Mouse (Mus musculus): ENCODE data around the gene Cc2d2b. TPM values are rescaled to one million over a fixed set of nuclear protein-coding genes. Genes with fewer than 3 reads are reported as not detected.

Cc2d2b gene
- total and polyA plus RNA-seq, 3 experiments, result 0.27 to 6.1 (median 3.4) TPM

DNA sequence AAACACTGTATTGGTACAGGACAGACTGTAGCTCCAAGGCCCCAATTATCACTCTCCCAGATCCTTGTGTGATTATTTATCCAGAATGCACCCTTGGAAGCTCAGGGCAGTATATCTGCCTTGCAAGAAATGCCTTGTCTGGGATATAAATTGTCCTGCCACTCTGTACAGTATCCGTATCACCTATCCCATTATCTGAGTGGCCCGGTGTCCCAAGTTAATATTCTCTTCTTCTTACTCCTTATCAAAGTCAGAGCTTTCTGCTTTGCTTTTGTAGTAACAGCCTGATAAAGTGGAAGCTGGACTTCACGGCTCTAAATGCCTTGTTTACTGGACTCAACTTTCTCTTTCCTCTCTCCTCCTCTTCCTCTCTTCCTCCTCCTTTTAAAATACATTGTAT is 64.2 kb downstream of the Cc2d2b start:
- Histone ChIP-seq H3K9me3 (replicated peaks) (no peaks in the 10 kb centered on the region), H3K4me3 (ENCODE audit: low read depth, low read length) (peak overlapping the region; percentile 16; the same call in 1 of the 2 replicates), H3K4me1 (ENCODE audit: insufficient read depth, low read depth, low read length) (peaks cover 86% of the 10 kb centered on the region), H3K27me3 (ENCODE audit: insufficient read depth, low read length) (no peaks in the 10 kb centered on the region), H3K36me3 (replicated peaks) (no peaks in the 10 kb centered on the region)
- ATAC-seq (ENCODE audit: extremely low read depth, insufficient number of reproducible peaks, low FRiP score, poor library complexity, severe bottlenecking), result no peak
- DNase-seq (ENCODE audit: low spot score), result no peak
- TF ChIP-seq POLR2AphosphoS5 (IDR thresholded peaks at IDR 0.05; ENCODE audit: insufficient replicate concordance, low read depth, low read length) (no peak), GATA1 (IDR thresholded peaks at IDR 0.05; ENCODE audit: borderline replicate concordance, low read length) (no peak), CTCF (IDR thresholded peaks at IDR 0.05; ENCODE audit: low read depth, low read length) (no peak), GATA2 (IDR thresholded peaks at IDR 0.05; ENCODE audit: borderline replicate concordance, low read depth, low read length) (no peak), TAL1 (conservative IDR thresholded peaks at IDR 0.05; ENCODE audit: low read depth, low read length) (no peak)

DNA sequence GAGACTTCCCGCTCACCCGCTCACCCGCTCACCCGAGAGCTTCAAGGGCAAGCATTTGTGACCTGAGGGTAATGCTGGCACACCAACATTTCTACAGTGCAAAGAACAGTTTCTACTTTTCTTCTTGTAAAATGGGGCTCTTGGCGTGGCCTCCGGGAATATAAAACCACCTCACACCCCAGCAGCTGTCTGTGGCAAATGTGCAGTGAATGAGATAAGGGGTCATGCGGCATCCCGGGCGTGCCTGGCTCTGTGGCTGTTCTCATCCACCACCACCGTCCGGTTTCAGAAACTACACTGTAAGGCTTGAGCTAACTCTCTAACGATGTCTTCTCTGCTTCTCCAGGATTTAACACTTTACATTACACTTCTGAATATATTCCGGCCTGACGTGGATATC is 64.8 kb downstream of the Cc2d2b start:
- ATAC-seq (ENCODE audit: extremely low read depth, insufficient number of reproducible peaks, low FRiP score, poor library complexity, severe bottlenecking) (peak; percentile 89), DNase-seq (ENCODE audit: low spot score) (peak; percentile 70)
- TF ChIP-seq TAL1 (conservative IDR thresholded peaks at IDR 0.05; ENCODE audit: low read depth, low read length) (peak; percentile 97), GATA2 (IDR thresholded peaks at IDR 0.05; ENCODE audit: borderline replicate concordance, low read depth, low read length) (no peak)
- Histone ChIP-seq H3K36me3 (replicated peaks) (no peaks in the 10 kb centered on the region), H3K4me1 (ENCODE audit: insufficient read depth, low read depth, low read length) (peaks cover 86% of the 10 kb centered on the region), H3K4me3 (ENCODE audit: low read depth, low read length) (peak overlapping the region; percentile 56; the same call in 1 of the 2 replicates), H3K27me3 (ENCODE audit: insufficient read depth, low read length) (no peaks in the 10 kb centered on the region), H3K9me3 (replicated peaks) (no peaks in the 10 kb centered on the region)

DNA sequence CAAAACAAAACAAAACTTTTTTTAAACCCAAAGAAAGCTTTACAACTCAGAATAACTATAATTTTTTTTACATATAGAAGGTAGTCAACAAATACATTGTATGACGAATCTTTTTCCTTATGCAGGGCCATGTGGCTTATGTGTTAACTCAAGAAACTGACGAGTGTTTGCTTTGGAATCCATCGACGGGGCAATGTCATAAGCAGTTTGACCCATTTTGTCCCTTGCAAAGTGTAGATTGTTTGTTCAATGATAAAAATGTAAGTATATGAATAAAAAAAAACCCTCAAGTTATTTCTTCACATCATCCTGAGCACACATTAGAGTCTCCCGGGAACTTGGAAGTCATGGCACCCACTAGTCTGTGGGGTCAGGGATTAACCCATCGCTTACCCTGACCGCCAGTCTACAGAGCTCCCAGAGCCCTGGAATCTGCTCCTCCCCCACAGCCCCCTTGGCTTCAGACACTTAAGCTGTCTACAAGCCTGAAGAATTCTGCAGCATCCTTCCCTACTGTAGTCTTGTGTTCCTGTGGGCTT is 67.2 kb downstream of the Cc2d2b start:
- H3K27me3 ChIP-seq (ENCODE audit: insufficient read depth, low read length), result no peaks in the 10 kb centered on the region
- H3K4me1 ChIP-seq (ENCODE audit: insufficient read depth, low read depth, low read length), result peaks cover 89% of the 10 kb centered on the region
- no peak for ATAC-seq (ENCODE audit: extremely low read depth, insufficient number of reproducible peaks, low FRiP score, poor library complexity, severe bottlenecking)
- no peak for DNase-seq (ENCODE audit: low spot score)
- TF ChIP-seq TAL1 (conservative IDR thresholded peaks at IDR 0.05; ENCODE audit: low read depth, low read length) (no peak), GATA2 (IDR thresholded peaks at IDR 0.05; ENCODE audit: borderline replicate concordance, low read depth, low read length) (no peak), POLR2AphosphoS5 (IDR thresholded peaks at IDR 0.05; ENCODE audit: insufficient replicate concordance, low read depth, low read length) (no peak), CTCF (IDR thresholded peaks at IDR 0.05; ENCODE audit: low read depth, low read length) (no peak), GATA1 (IDR thresholded peaks at IDR 0.05; ENCODE audit: borderline replicate concordance, low read length) (no peak)
- no peaks in the 10 kb centered on the region for H3K36me3 ChIP-seq (replicated peaks)
- no peaks in the 10 kb centered on the region for H3K9me3 ChIP-seq (replicated peaks)
- H3K4me3 ChIP-seq (ENCODE audit: low read depth, low read length), result no peak overlapping the region

DNA sequence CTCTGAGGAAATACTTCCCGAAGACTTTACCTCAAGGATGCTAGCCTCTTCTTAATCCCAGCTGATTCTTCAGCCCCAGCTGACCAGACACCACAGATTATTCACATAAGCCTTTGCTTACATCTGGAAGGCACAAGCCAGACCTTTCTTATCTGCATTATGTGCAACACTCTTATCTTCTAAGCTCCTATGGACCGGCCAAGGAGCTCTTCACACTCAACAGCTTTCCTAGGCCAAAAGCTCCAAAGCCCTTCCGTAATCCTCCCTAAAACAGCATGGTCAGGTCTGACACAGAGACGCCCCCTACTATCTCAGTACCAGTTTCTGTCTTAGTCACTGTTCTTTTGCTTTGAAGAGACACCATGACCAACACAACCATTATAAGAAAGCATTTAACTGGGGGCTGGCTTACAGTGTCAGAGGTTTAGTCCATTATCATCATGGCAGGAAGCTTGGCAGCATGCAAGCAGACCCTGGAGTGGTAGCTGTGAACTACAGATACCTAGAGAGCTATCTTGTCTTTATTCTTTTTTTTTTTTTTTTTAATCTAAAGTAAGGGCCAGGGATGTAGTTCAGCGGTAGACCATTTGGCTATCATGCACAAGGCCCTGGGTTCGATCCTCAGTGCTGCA is 69.5 kb downstream of the Cc2d2b start:
- no peaks in the 10 kb centered on the region for H3K9me3 ChIP-seq (replicated peaks)
- TF ChIP-seq GATA2 (IDR thresholded peaks at IDR 0.05; ENCODE audit: borderline replicate concordance, low read depth, low read length) (no peak), TAL1 (conservative IDR thresholded peaks at IDR 0.05; ENCODE audit: low read depth, low read length) (peak; percentile 41; the same call in 1 of the 2 replicates), CTCF (IDR thresholded peaks at IDR 0.05; ENCODE audit: low read depth, low read length) (no peak)
- no peaks in the 10 kb centered on the region for H3K36me3 ChIP-seq (replicated peaks)
- DNase-seq (ENCODE audit: low spot score) (no peak), ATAC-seq (ENCODE audit: extremely low read depth, insufficient number of reproducible peaks, low FRiP score, poor library complexity, severe bottlenecking) (peak; percentile 12; the same call in 1 of the 2 replicates)
- no peak overlapping the region for H3K4me3 ChIP-seq (ENCODE audit: low read depth, low read length)
- H3K27me3 ChIP-seq (ENCODE audit: insufficient read depth, low read length), result no peaks in the 10 kb centered on the region
- H3K4me1 ChIP-seq (ENCODE audit: insufficient read depth, low read depth, low read length), result peaks cover 77% of the 10 kb centered on the region

GRCm38 (mm10) chr19:40818764-40819163 is 70.2 kb downstream of the Cc2d2b start:
- Histone ChIP-seq H3K4me1 (ENCODE audit: insufficient read depth, low read depth, low read length) (peaks cover 71% of the 10 kb centered on the region), H3K36me3 (replicated peaks) (no peaks in the 10 kb centered on the region), H3K9me3 (replicated peaks) (no peaks in the 10 kb centered on the region), H3K4me3 (ENCODE audit: low read depth, low read length) (peak overlapping the region; percentile 54; the same call in 1 of the 2 replicates), H3K27me3 (ENCODE audit: insufficient read depth, low read length) (no peaks in the 10 kb centered on the region)
- DNase-seq (ENCODE audit: low spot score) (peak; percentile 26), ATAC-seq (ENCODE audit: extremely low read depth, insufficient number of reproducible peaks, low FRiP score, poor library complexity, severe bottlenecking) (peak; percentile 74)
- TF ChIP-seq POLR2AphosphoS5 (IDR thresholded peaks at IDR 0.05; ENCODE audit: insufficient replicate concordance, low read depth, low read length), result no peak
- TF ChIP-seq TAL1 (conservative IDR thresholded peaks at IDR 0.05; ENCODE audit: low read depth, low read length), result peak; percentile 61; the same call in 1 of the 2 replicates

DNA sequence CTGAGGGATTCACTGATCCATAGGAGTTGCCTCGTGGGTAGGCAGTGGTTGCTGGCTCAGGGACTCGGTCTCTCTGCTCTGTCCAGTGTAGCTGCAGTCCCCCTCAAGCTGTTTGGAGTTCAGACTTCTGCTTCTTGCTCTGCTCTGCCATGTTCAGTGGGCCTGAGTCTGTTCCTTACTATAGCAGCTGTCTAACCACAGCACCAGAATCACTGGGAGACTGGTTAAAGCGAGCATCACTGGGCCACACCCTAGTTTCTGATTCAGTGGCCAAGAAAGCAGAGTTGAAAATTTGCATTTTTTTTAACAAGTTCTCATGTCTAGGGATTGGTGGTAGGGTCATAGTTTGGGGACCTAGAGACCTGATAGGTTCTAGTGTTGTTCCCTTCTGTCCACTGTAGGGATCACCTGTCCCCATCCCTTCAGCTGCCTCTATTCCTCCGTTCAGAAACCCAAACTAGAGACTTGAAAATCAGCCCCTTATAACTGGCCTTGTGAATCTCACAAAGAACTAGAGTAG is 72.8 kb downstream of the Cc2d2b start:
- ATAC-seq (ENCODE audit: extremely low read depth, insufficient number of reproducible peaks, low FRiP score, poor library complexity, severe bottlenecking) (no peak), DNase-seq (ENCODE audit: low spot score) (no peak)
- Histone ChIP-seq H3K27me3 (ENCODE audit: insufficient read depth, low read length) (no peaks in the 10 kb centered on the region), H3K36me3 (replicated peaks) (no peaks in the 10 kb centered on the region), H3K4me1 (ENCODE audit: insufficient read depth, low read depth, low read length) (peaks cover 58% of the 10 kb centered on the region), H3K9me3 (replicated peaks) (no peaks in the 10 kb centered on the region), H3K4me3 (ENCODE audit: low read depth, low read length) (no peak overlapping the region)
- no peak for TF ChIP-seq GATA1 (IDR thresholded peaks at IDR 0.05; ENCODE audit: borderline replicate concordance, low read length)
- TF ChIP-seq TAL1 (conservative IDR thresholded peaks at IDR 0.05; ENCODE audit: low read depth, low read length), result no peak

Measured in G1E (cell line).